Mouse (Mus musculus): ENCODE results near the gene Trio. TPM values are rescaled to one million over a fixed set of nuclear protein-coding genes. Genes with fewer than 3 reads are reported as not detected.
A peak's percentile ranks its signal among the peaks of the same experiment; 100 is the strongest.

Gene Trio
- total RNA-seq, 2 experiments from 2014 or later = 35.1 to 37.2 TPM

DNA sequence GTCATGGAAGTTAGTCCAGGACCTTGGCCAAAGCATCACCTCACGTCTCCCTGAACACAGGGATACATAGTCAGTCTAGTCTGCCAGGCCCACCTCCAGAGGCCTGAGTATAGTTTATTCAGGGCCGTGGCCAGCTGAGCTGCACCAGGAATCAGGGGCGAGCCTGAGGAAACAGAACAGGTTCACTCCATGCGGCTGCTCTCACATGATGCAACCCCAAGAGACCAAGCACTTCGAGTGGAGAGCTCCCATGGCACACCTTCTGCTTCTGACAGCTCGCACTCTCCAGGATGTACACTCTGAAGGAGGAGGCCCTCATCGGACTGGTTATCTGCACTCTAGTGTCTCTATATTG is 228.8 kb downstream of the Trio start:
- DNase-seq = no peak
- intact Hi-C loops (cut with DNase I; ENCODE audit: low total_unique reads) = no loop called here

DNA sequence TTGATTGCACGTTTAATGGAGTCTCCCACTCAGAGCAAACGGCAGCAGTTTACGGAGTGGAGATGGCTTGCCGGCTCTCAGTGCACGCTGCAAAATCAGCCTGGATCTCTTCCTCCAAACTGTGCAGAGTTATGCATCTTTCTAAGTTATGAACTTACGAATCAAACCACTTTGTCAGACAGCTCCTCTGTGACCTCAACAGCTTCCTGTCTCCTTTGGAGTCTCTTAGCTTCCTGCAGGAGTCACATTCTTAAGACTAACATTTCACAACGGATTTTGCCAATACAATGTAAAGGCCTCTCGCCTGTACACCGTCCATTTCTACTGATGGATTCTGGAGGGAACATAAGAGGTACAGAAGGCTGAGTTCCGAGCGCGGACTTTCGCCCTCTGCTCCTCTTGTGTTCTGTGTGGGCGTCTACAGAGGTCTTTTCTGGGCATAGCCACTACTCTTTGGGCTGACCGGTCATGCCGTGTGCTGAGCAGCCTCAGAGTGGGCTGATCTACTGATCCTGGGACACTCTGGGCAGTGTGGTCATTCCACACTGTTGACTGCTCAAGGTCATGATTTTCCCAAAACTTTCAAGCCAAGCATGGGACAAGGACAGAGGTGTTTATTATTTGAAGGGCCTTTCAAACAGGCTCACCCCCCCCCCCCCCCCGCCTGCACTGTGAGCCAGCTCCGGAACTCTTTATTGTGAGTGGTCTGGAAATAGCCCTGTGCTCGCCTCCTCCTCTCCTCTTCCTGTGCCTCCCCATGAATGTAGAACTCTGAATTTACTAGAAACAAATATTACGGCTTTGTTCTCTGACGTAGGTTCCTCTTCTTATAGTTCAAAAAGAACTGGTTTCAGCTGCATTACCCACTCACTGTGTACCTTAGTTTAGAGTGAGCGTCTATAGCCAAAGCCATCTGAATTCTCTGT is 229.4 kb downstream of the Trio start:
- no peak for DNase-seq
- intact Hi-C loops (cut with DNase I; ENCODE audit: low total_unique reads) = no loop called here

DNA sequence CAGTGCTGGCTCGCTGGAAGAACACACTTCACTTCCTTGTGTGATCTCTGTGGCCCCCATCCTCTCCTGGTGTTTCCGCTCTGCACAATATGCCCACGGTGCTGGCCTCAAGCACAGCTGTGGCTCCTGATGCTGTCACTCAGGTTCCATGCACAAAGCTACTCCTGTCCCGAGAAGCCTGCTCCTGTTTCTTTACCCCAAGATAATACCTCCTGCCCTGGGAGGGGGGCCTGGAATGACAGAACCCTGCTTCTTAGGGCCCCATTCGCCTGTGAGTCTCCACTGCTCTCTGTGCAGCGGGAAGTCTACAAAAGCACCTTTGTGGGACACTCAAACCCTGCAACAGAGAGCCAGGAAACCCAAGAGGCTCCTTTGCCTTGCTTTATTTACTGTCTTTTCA is 232.4 kb downstream of the Trio start:
- no peak for DNase-seq
- intact Hi-C loops (cut with DNase I; ENCODE audit: low total_unique reads) = no loop called here

DNA sequence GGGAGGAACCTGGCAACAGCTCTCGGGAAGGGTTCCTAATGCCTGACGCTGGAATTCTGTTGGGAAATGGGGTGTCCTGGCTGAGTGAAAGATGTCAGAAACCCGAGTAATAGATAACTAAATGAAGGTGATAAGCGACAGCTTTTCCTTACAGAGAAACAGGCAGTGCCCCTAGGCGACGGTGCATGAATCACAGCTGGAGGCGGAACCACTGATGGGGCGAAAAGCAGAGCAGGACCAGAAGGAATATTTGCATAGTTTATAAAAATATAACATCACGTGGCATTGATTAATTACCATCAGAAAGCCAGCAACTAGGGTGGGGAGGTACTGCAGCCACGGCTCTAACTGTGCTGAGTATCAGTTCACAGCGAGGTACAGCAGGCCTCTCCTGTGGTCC is 233.2 kb downstream of the Trio start:
- intact Hi-C loops (cut with DNase I; ENCODE audit: low total_unique reads) = no loop called here

GRCm38 (mm10) chr15:27791141-27791540 is 234.5 kb downstream of the Trio start:
- DNase-seq = no peak
- intact Hi-C loops (cut with DNase I; ENCODE audit: low total_unique reads) = no loop called here

More for the DNA sequence above, 233.2 kb downstream of the Trio start:
- DNase-seq = no peak

- no peak for DNase-seq
- intact Hi-C loops (cut with DNase I; ENCODE audit: low total_unique reads) = no loop called here
Measured at GRCm38 (mm10) chr15:27790699-27791098, 234.9 kb downstream of the Trio start.

GRCm38 (mm10) chr15:27789325-27789724 is 236.3 kb downstream of the Trio start:
- DNase-seq = no peak

GRCm38 (mm10) chr15:27788122-27788759 is 237.4 kb downstream of the Trio start:
- peak; percentile 38 for DNase-seq
- intact Hi-C loops (cut with DNase I; ENCODE audit: low total_unique reads) = no loop called here

More at GRCm38 (mm10) chr15:27789325-27789724, 236.3 kb downstream of the Trio start:
- intact Hi-C loops (cut with DNase I; ENCODE audit: low total_unique reads) = no loop called here

DNA sequence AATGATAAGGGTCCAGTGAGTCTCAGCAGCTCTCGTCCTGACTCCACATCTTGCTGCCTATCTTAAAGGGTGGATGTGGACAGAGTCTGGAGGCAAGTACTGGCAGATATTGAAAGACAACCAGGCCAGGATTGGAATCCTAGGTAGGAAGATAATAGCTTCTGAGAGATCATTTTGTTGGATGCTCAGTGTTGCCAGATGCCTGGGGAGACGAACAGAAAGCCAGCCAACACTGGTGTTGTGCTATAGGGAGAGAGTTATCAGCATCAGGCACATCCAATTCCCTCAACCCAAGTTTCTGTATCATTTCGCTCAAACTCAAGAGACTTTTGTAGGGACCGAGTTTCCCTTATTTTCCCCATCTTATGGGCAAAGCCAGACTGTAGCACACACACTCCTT is 238.5 kb downstream of the Trio start:
- intact Hi-C loops (cut with DNase I; ENCODE audit: low total_unique reads) = no loop called here
- DNase-seq = no peak

GRCm38 (mm10) chr15:27786418-27786817 is 239.2 kb downstream of the Trio start:
- intact Hi-C loops (cut with DNase I; ENCODE audit: low total_unique reads) = no loop called here

GRCm38 (mm10) chr15:27785280-27786001 is 240.2 kb downstream of the Trio start:
- peak; percentile 57 for DNase-seq
- intact Hi-C loops (cut with DNase I; ENCODE audit: low total_unique reads) = no loop called here

More at GRCm38 (mm10) chr15:27786418-27786817, 239.2 kb downstream of the Trio start:
- no peak for DNase-seq

- no peak for DNase-seq
- intact Hi-C loops (cut with DNase I; ENCODE audit: low total_unique reads) = no loop called here
Measured at GRCm38 (mm10) chr15:27784126-27784563, 241.5 kb downstream of the Trio start.

DNA sequence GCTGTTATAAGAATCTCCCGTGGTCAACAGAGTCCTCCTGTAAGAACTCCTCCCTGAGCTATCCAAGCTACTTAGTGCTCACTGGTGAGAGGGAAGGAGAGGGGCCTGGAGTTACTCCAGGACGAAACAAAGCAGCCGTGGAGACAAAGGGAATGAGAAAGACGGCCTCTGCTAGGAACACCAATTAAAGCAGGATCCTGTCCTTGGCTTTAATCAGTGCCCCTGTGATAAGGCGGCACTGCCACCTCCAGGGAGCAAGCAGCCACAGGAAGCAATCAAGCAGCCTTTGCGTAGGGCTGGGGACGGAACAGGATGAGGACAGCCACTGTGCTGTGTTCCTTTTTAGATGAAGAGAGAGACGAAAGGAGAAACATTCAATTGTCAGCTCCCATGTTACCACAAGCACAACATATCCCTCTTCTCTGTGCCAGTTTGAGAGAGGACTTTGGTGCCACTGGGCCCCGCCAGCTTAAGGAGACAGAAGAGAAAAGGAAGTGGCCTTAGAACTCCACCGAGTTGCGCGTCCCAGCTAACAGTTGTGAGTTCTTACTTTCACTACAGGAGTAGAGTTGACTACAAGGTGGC is 242.0 kb downstream of the Trio start:
- DNase-seq = no peak
- intact Hi-C loops (cut with DNase I; ENCODE audit: low total_unique reads) = no loop called here

DNA sequence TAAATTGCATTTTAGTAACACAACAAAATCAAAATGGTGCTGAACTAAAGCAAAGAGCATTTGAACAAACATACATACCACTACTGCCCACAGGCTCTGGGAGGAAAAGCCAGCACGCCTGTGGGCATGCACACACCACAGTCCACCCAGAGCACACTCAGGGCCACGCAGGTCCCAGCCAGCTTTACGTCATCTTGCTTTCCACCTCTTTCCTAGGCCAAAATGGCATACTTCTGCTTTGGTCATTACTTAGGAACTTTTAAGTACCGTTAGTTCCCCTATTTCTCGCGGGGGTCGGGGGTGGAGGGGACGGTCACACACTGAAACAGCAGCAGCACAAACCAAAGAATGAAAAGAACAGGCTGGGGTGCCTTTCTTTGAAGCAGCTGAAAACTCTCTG is 242.6 kb downstream of the Trio start:
- DNase-seq = no peak
- intact Hi-C loops (cut with DNase I; ENCODE audit: low total_unique reads) = no loop called here

GRCm38 (mm10) chr15:27782383-27783036 is 243.1 kb downstream of the Trio start:
- intact Hi-C loops (cut with DNase I; ENCODE audit: low total_unique reads) = no loop called here
- DNase-seq = peak; percentile 51

GRCm38 (mm10) chr15:27779827-27780226 is 245.8 kb downstream of the Trio start:
- DNase-seq = no peak
- intact Hi-C loops (cut with DNase I; ENCODE audit: low total_unique reads) = no loop called here

- intact Hi-C loops (cut with DNase I; ENCODE audit: low total_unique reads) = no loop called here
- DNase-seq = no peak
Measured at GRCm38 (mm10) chr15:27779398-27779797, 246.2 kb downstream of the Trio start.

- intact Hi-C loops (cut with DNase I; ENCODE audit: low total_unique reads) = no loop called here
- DNase-seq = no peak
Measured at GRCm38 (mm10) chr15:27778256-27778655, 247.4 kb downstream of the Trio start.

DNA sequence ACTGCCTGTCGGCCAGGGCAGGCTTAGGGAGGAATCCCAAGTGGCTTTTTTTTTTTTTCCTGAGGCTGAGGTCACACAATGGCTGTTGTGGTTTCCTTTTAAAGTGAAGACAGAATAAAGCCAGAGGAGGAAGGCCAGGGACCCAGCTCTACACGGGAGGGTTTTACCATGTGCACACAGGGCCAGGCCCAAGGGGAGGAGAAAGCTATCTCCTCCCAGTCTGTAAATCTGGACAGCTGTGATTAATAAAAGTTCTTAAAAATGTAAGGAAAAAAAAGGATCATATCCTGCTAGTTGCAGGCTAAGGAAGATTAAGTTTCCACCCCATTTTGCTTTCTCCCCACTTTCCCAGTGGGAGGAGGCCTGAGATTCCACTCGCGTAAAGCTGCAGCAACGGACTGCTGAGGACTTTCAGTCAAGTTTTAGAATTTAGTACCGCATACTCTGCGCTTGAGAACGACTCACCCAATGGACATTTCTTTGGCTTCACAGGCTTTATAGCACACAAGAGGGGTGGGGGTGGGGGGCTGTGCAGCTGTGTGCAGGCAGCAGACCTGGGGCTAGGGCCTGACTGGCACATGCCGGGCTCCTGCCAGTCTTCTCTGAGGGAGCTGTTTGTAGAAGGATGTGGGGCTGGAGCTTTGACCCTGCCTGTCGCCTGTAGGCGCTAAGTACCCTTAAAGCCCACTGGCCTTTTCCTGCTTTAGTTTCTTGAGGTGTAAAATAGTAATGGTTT is 248.0 kb downstream of the Trio start:
- intact Hi-C loops (cut with DNase I; ENCODE audit: low total_unique reads) = no loop called here

More for the DNA sequence above, 248.0 kb downstream of the Trio start:
- DNase-seq = no peak
